Mouse (Mus musculus): ENCODE data around the gene Dock4. TPM values are rescaled to one million over a fixed set of nuclear protein-coding genes. Genes with fewer than 3 reads are reported as not detected.

Gene Dock4
- polyA plus RNA-seq, 1 experiment from 2014 or later = 2.6 TPM

DNA sequence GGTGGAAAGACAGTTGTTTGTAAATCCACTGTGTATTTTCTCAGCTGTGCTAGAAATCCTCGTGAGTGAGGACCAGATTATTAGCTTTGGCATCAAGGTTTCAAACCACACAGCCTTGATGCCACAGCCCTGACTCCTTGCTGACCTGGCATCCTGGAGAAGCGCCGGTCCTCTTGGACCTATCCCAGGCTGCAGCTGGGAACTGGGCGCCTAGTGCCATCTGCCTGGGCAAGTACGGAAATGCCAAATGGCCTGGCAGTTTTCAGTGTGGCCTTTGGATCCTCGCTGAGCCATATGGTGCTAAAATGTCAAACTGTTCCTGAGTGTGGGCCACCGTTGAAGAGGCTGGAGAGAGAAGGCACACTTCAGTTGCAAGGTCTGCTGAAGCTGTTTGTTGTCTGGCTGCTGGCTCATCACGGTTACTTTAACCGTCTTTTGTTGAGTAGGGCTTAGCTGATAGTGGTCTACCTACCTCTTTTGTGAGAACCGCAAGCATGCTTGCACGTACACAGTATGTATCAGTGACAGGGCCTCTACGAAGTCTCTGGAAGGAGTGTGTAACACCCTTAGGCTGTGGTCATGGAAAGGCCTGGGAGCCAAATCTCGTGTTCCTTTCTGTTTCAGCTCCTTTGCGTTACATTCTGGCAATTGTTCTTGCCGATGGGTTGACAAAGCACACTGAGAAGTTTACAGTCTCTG is 53.3 kb downstream of the Dock4 start:
- Histone ChIP-seq H3K9ac (no peak overlapping the region), H3K27me3 (replicated peaks) (no peaks in the 10 kb centered on the region), H3K9me3 (replicated peaks) (no peaks in the 10 kb centered on the region), H3K4me3 (no peak overlapping the region), H3K36me3 (no peaks in the 10 kb centered on the region), H3K27ac (no peak overlapping the region), H3K4me2 (no peak overlapping the region), H3K4me1 (no peaks in the 10 kb centered on the region)
- no peak for ATAC-seq
- WGBS (ENCODE audit: insufficient replicate concordance) = 66% methylated on average over 15 of the region's 15 CpGs

DNA sequence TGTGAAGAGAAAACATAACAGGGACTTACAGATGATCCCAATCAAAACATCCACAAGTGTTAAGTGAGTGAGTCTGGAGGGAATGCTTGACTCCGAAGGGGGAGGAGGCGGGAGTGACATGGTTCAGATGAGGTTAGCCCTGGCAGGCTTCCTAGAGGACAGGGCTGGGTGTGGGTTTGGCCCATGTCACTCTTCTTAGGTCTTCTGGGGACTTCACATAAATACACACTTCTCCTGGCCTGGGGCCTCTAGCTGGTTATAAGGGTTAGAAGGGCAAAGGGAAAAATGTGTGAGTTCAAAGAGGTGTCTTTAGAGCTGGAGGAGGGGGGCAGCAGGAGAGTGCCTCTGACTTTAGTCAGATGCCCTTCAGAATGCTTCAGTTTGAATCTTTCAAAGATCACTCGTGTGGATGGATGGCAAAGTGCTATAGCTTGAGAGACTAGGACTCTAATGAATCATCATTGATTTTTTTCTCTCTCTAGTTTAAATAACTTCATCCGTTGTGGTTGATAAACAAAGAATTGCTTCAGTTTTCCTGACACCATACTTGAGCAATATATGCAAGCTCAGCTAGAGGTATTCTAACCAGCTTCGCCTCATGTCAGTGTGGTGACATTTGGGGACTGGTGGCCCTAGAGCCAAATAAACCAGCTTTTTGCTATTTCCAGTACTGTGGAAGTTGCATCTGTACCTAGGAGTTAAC is 54.0 kb downstream of the Dock4 start:
- H3K4me2 ChIP-seq = no peak overlapping the region
- no peak overlapping the region for H3K9ac ChIP-seq
- no peak for ATAC-seq
- H3K4me3 ChIP-seq = no peak overlapping the region
- H3K9me3 ChIP-seq (replicated peaks) = no peaks in the 10 kb centered on the region
- H3K27ac ChIP-seq = no peak overlapping the region
- no peaks in the 10 kb centered on the region for H3K27me3 ChIP-seq (replicated peaks)
- WGBS (ENCODE audit: insufficient replicate concordance) = 61% methylated on average over 5 of the region's 5 CpGs
- H3K4me1 ChIP-seq = no peaks in the 10 kb centered on the region
- H3K36me3 ChIP-seq = no peaks in the 10 kb centered on the region

DNA sequence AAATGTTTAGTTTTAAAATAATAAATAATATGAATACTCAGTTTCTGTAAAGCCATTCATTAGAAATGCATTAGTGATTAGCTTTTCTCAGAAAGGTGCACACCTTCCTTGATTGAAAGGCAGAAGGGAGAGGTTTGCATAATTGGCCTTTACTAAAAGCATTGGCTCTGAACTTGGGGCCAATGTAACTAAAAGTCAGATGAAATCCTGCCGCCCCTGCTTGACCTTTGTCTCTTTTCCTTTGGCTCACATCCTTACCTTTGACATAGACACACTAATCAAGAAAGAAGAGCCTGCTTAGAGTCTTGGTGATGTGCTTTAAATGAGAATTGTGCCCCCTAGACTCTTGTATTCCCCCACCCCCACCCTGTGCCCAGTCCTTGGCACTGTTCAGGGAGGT is 55.4 kb downstream of the Dock4 start:
- ATAC-seq = no peak
- 60% methylated on average over 1 of the region's 1 CpGs for WGBS (ENCODE audit: insufficient replicate concordance)
- no peaks in the 10 kb centered on the region for H3K9me3 ChIP-seq (replicated peaks)
- no peak overlapping the region for H3K27ac ChIP-seq
- no peaks in the 10 kb centered on the region for H3K36me3 ChIP-seq
- no peak overlapping the region for H3K4me3 ChIP-seq
- no peaks in the 10 kb centered on the region for H3K27me3 ChIP-seq (replicated peaks)
- no peaks in the 10 kb centered on the region for H3K4me1 ChIP-seq
- no peak overlapping the region for H3K9ac ChIP-seq
- no peak overlapping the region for H3K4me2 ChIP-seq

DNA sequence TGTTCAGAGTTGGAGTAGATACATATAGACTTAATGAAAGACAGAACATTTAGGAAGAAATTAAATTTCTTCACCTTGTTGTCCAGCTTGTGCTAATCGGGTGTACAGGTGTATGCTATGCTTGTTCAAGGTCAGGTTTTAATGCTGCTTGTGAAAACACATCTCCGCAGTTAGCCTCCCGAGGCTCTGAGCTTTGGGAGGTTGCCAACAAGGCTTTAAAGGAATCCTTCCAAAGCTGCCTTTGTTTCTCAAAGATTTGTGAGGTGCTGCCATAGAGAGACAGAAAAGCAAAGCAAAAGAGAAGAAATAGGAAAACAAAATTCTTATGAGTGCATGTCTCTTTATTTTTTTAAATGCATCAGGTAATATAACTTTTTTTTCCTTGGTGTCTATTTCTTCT is 57.8 kb downstream of the Dock4 start:
- H3K9ac ChIP-seq = no peak overlapping the region
- H3K27me3 ChIP-seq (replicated peaks) = no peaks in the 10 kb centered on the region
- H3K4me1 ChIP-seq = no peaks in the 10 kb centered on the region
- no peak overlapping the region for H3K4me2 ChIP-seq
- no peaks in the 10 kb centered on the region for H3K9me3 ChIP-seq (replicated peaks)
- WGBS (ENCODE audit: insufficient replicate concordance) = 66% methylated on average over 3 of the region's 3 CpGs
- H3K27ac ChIP-seq = no peak overlapping the region
- no peaks in the 10 kb centered on the region for H3K36me3 ChIP-seq
- ATAC-seq = no peak
- no peak overlapping the region for H3K4me3 ChIP-seq

DNA sequence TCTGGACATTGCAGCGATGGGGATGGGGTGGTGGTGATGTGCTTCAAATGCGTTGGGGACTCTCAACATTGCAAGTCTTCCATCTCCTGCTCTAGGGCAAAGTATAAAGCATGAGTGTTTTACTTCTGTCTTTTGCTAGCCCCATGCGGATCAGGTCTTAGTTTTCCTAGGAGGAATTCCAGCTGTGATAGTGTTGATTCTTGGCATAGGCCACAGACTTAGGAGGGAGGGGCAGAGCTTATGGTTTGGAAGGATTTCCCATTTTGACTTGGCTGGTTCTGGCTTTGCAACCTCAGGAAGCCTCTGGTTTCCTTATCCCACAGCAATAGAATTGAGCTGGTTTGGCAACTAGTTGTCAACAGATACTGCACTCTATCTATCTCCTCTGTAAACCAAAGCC is 58.9 kb downstream of the Dock4 start:
- no peak overlapping the region for H3K27ac ChIP-seq
- no peak overlapping the region for H3K4me2 ChIP-seq
- 65% methylated on average over 3 of the region's 3 CpGs for WGBS (ENCODE audit: insufficient replicate concordance)

DNA sequence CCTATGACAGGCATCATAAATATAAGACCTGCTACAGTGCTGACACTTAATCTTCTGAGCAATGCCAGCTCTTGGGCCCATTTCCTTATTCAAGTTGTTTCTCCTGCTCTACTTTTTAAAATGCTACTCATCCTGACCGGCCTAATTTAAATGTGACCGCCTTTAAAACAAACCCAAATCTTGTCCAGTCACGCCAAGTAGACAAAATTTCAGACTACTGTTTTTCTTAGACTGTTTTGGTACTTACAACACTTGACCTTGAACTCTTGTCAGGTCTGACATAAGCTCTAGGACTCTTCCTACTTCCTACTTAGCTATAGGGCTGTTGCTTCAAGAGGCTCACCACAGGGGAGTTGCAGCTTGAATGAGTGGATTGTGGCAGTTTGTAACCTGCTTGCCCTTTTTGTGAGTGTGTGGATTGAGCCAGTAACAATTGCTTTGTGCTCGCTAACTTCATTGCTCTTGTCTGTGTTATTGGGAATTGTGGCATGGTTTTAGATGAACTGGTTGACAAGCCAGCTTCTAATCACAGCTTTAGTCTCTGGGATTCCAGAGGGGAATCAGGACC is 62.2 kb downstream of the Dock4 start:
- H3K4me1 ChIP-seq = no peaks in the 10 kb centered on the region
- H3K9ac ChIP-seq = no peak overlapping the region
- ATAC-seq = no peak
- no peaks in the 10 kb centered on the region for H3K36me3 ChIP-seq
- no peaks in the 10 kb centered on the region for H3K27me3 ChIP-seq (replicated peaks)
- WGBS (ENCODE audit: insufficient replicate concordance) = 70% methylated on average over 4 of the region's 4 CpGs
- H3K27ac ChIP-seq = no peak overlapping the region
- no peak overlapping the region for H3K4me3 ChIP-seq
- no peaks in the 10 kb centered on the region for H3K9me3 ChIP-seq (replicated peaks)
- H3K4me2 ChIP-seq = no peak overlapping the region

More for the DNA sequence above, 58.9 kb downstream of the Dock4 start:
- no peaks in the 10 kb centered on the region for H3K36me3 ChIP-seq
- no peaks in the 10 kb centered on the region for H3K27me3 ChIP-seq (replicated peaks)
- ATAC-seq = no peak
- H3K9ac ChIP-seq = no peak overlapping the region
- H3K4me3 ChIP-seq = no peak overlapping the region
- no peaks in the 10 kb centered on the region for H3K9me3 ChIP-seq (replicated peaks)
- H3K4me1 ChIP-seq = no peaks in the 10 kb centered on the region

DNA sequence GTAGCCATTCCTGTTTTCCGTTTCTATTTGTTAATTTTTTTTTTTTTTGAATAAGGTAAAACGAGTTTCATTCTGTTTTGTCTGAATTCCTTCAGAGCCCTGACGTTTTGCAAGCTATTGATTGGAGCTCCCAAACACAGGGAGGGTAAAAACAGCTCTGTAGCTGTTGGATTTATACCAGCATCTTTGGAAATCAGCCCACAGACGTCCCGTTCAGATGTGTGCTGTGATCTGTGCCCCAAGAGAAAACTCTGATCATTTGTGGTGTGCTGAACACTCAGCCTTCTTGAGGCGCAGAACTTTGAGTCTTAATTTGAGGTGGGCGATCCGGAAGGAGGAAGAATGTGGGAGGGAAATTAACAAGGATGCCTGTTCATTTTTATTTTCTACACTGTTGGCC is 62.7 kb downstream of the Dock4 start:
- ATAC-seq = no peak
- Histone ChIP-seq H3K4me3 (no peak overlapping the region), H3K9ac (no peak overlapping the region), H3K36me3 (no peaks in the 10 kb centered on the region), H3K27ac (no peak overlapping the region), H3K9me3 (replicated peaks) (no peaks in the 10 kb centered on the region), H3K4me2 (no peak overlapping the region), H3K4me1 (no peaks in the 10 kb centered on the region), H3K27me3 (replicated peaks) (no peaks in the 10 kb centered on the region)
- 52% methylated on average over 8 of the region's 8 CpGs for WGBS (ENCODE audit: insufficient replicate concordance)

DNA sequence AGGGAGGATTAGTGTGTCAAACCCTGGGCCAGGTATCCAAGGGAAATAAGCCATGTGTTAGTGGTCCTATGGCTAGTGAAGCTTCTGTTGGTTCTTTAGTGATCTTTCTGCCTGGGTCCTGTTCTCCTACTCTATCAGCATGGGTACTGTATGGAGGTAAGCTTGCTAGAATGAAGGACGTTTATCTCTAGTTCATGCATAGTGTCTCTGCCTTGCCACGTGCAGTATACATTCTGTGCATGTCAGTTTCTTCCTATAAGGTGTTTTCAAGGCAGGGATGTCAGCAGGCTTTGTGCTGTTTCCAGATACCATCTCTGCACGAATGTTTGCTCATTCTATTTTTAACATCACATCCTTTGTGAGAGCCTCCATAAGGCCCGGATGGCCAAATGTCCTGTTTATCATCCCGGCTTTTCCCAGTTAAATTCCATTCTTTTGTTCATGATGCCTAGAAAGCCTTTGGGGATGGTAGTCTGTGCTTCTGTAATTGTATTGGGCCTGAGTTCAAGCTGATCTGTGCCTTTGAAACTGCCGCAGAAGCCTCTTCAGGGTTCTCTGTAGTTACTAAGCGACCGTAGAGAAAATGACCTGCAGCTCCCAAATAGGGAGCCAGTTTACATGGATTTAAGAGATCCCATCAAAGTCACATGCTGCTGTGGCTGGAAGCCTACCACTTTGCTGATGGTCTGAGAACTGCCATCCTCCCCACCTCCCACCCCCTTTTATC is 66.1 kb downstream of the Dock4 start:
- H3K4me1 ChIP-seq = no peaks in the 10 kb centered on the region
- H3K9ac ChIP-seq = no peak overlapping the region
- no peak overlapping the region for H3K27ac ChIP-seq
- H3K4me2 ChIP-seq = no peak overlapping the region
- no peaks in the 10 kb centered on the region for H3K27me3 ChIP-seq (replicated peaks)
- H3K4me3 ChIP-seq = no peak overlapping the region
- H3K9me3 ChIP-seq (replicated peaks) = no peaks in the 10 kb centered on the region
- 57% methylated on average over 8 of the region's 8 CpGs for WGBS (ENCODE audit: insufficient replicate concordance)
- ATAC-seq = no peak
- no peaks in the 10 kb centered on the region for H3K36me3 ChIP-seq

DNA sequence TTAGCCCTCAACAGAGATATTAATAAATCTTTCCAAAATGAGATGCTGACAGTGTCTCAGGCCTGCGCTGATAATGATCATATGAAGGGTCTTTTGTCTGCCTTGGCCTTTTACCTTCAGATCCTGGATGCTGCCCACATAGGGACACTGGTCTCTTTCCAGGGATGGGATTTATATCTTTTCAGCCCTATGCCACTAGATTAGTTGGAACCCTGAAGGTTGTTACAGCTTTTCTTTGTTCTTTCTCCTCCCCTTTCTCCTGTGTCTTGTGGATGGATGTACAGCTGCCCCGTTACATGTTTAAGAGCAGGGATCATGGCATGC is 66.6 kb downstream of the Dock4 start:
- 69% methylated on average over 2 of the region's 2 CpGs for WGBS (ENCODE audit: insufficient replicate concordance)
- no peak overlapping the region for H3K4me2 ChIP-seq
- no peaks in the 10 kb centered on the region for H3K4me1 ChIP-seq
- H3K36me3 ChIP-seq = no peaks in the 10 kb centered on the region
- H3K4me3 ChIP-seq = no peak overlapping the region
- no peak overlapping the region for H3K9ac ChIP-seq
- no peaks in the 10 kb centered on the region for H3K27me3 ChIP-seq (replicated peaks)
- no peaks in the 10 kb centered on the region for H3K9me3 ChIP-seq (replicated peaks)
- ATAC-seq = no peak
- H3K27ac ChIP-seq = no peak overlapping the region

DNA sequence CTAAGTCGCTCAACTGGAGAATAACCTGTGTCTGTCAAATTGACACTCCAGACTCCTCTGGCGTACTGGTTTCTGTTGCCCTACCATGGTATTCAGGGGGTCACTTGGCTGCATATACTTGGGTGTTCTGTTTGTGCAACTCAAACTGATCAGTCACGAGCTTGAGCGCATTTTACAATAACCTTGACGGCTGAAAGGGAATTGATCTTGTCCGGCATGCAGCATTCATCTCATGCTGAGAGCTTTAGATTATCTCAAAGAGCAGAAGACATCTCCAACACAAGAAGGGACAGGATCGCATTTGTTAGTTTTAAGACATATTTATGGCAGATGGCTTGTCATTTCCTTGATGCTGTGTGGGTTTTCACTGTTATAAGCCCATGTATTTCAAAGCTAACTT is 67.2 kb downstream of the Dock4 start:
- 77% methylated on average over 7 of the region's 7 CpGs for WGBS (ENCODE audit: insufficient replicate concordance)
- no peaks in the 10 kb centered on the region for H3K9me3 ChIP-seq (replicated peaks)
- H3K9ac ChIP-seq = no peak overlapping the region
- H3K36me3 ChIP-seq = no peaks in the 10 kb centered on the region
- no peak overlapping the region for H3K4me3 ChIP-seq
- no peaks in the 10 kb centered on the region for H3K27me3 ChIP-seq (replicated peaks)
- ATAC-seq = no peak
- no peak overlapping the region for H3K27ac ChIP-seq
- no peaks in the 10 kb centered on the region for H3K4me1 ChIP-seq
- H3K4me2 ChIP-seq = no peak overlapping the region

DNA sequence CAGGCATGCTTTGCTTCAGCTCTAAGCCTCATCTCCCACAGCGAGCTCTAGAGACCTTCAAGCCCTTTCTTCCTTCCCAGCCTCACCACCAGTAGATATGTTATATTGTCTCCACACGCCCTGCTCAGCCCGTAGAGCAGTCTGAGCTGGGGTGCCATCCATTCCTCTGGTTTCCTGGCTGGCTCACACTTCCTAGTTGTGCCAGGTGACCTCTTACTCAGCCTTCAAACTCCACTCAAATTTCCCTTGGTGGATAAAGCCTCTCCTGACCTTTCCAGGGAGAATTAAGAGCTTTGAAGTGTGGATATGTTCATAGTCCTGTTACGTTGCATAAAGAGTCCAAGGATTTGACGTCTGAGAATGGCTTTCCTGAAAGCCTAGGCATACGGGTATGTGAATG is 68.3 kb downstream of the Dock4 start:
- Histone ChIP-seq H3K36me3 (no peaks in the 10 kb centered on the region), H3K4me3 (no peak overlapping the region), H3K9ac (no peak overlapping the region), H3K4me1 (no peaks in the 10 kb centered on the region), H3K27ac (no peak overlapping the region), H3K9me3 (replicated peaks) (no peaks in the 10 kb centered on the region), H3K4me2 (no peak overlapping the region), H3K27me3 (replicated peaks) (no peaks in the 10 kb centered on the region)
- ATAC-seq = no peak
- 58% methylated on average over 6 of the region's 6 CpGs for WGBS (ENCODE audit: insufficient replicate concordance)

DNA sequence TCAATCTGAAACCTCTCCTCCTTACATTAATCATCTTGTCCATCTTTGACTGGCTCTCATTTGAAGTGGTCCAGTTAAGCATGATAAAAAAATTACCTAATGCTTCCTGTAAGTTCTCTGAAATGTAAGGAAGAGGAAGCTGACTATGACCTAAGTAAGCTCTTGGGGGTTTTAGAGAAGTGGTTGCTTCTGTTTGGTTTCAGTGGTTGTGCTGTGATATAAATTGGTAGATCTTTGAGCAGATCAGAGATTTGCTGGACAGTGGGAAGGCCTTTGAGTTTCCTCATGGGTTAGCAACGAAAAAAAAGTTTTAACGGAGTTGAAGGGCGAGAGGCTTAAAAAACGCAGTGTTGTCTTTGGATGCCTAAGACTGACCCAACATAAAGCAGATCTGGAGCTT is 76.7 kb downstream of the Dock4 start:
- WGBS (ENCODE audit: insufficient replicate concordance) = 38% methylated on average over 4 of the region's 4 CpGs
- Histone ChIP-seq H3K9ac (no peak overlapping the region), H3K4me2 (no peak overlapping the region), H3K9me3 (replicated peaks) (no peaks in the 10 kb centered on the region), H3K4me1 (no peaks in the 10 kb centered on the region), H3K27me3 (replicated peaks) (no peaks in the 10 kb centered on the region), H3K36me3 (no peaks in the 10 kb centered on the region), H3K4me3 (no peak overlapping the region), H3K27ac (no peak overlapping the region)
- ATAC-seq = no peak
